Mouse (Mus musculus) kidney, adult 10 weeks (tissue): Measurements from ENCODE around the gene Psmd2. TPM values are rescaled to one million over a fixed set of nuclear protein-coding genes. Genes with fewer than 3 reads are reported as not detected.

ENCODE experiments used
- polyA plus RNA-seq: library from polyadenylated mRNA; stranded (reverse); fragments of 350-450 nt; fragmentation: Illumina TruSeq; extraction: RNeasy Lipid Tissue Mini Kit (QIAGEN cat#74804); gene quantifications from one replicate; pipeline ENCODE4 v1.2.3, GENCODE M21; 2014; ENCODE audit warnings: low read depth, low replicate concordance

Gene Psmd2
- polyA plus RNA-seq, result 67.2 TPM

DNA sequence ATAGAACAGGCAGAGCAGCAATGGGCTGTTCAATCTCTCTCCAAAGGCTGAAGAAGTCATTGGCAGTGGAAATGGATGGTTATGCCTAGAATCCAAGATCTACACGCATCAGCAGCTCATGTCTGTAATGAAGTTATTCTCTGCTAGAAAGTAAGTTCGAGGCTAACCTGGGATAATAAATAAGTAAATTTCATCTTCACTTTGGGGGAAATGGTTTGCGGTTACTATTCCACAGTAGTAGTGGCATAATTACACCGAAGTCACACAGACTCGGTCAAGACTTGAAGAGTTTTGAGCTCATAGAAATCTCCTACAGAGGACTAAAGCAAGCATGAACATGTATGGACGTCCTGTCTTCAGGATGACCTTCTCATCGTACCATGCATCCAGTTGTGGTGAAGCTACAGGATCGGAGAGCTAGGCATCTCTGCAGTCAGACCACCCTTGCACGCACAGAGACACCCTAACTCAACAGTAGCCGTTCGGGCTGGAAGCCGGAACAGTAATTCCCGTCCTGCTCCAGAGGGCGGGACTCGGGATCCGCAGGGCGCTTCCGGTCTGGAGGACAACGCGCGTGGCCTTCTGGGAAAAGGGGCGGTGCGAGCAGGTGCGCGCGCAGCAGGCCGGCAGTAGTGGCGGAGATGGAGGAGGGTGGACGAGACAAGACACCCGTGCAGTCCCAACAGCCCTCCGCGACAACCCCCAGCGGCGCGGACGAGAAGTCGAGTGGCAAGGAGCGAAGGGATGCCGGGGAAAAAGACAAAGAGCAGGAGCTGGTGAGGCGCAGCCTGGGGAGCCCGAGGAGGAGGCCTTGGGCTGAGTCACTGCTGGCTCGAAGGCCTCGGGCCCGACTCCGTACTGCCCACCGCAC lies at the start of gene Psmd2:
Psmd2 (plus strand) TSS at position 577 of the 871 bp plus-strand sequence.

GRCm38 (mm10) chr16:20611357-20612227 lies 39.9 kb upstream of the Psmd2 start, which contains the start of the genes Eef1akmt4, Gm49333 and Alg3:
TSS of gene Eef1akmt4 (plus strand) at chr16:20611593.
TSS of gene Gm49333 (plus strand) at chr16:20611610.
TSS of gene Alg3 (minus strand) at chr16:20611735.

GRCm38 (mm10) chr16:20621191-20621990 lies 30.1 kb upstream of the Psmd2 start, which contains the start of gene Camk2n2:
TSS of gene Camk2n2 (minus strand) at chr16:20621287.

DNA sequence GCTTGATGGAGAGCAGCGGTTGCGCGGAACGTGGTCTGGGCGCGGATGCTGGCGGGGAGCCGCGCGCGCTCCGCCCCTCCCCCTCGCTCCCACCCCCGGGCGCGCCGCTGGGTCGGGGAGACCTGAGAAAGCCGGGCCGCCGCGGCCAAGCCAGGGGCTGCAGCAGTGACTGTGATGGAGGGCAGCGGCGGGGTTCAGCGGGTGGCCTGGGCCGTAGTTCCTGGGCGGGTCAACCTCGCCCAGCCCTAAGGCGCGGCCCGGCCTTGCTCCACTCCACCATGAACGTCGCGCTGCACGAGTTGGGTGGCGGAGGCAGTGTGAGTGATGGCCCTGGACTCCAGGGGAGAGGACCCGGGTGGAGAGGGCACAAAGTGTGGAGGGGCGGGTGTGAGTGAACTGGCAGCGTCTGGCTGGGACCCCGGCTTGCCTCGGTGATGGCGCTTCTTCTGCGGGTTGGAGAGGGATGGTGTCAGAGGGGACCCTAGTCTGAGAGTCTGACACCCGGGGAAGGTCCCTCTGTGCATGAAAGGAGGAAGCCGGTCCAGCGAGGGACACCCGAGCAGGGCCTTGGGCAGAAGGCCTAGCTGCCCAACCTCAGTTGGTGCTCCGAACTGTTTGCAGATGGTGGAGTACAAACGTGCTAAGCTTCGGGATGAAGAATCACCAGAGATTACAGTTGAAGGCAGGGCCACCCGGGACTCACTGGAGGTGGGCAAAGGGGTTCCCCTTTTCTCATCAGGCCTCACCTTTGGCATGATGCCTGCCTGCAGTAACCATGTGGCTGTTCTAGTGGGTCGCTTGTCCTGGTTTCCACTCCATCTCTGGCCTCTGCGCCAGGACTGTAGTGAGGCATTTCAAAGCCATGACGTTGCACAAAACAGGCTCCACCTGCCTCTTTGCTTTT lies 21.5 kb upstream of the Psmd2 start, which contains the start of gene Ece2:
Ece2 (plus strand) TSS at position 98 of the 904 bp plus-strand sequence.

DNA sequence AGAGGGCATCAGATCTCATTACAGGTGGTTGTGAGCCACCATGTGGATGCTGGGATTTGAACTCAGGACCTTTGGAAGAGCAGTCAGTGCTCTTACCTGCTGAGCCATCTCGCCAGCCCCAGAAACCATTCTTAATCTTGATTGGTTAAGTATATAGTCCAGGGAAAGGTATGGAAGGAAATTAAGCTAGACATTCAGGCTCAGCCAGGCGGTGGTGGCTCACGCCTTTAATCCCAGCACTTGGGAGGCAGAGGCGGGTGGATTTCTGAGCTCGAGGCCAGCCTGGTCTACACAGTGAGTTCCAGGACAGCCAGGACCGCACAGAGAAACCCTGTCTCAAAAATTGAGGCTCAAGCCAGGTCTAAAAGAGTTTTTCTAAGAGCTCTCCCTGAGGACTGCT lies 16.6 kb downstream of the Psmd2 start, which contains the start of gene Eif4g1:
Eif4g1 (plus strand) TSS at position 301 of the 400 bp plus-strand sequence.

GRCm38 (mm10) chr16:20693111-20693701 lies 41.8 kb downstream of the Psmd2 start, which contains the start of gene Fam131a:
TSS of gene Fam131a (plus strand) at chr16:20693241.

Other genes with a start within 250 kb of the Psmd2 start
- 30.8 TPM for gene Abcc5, start 225.3 kb upstream of the Psmd2 start, polyA plus RNA-seq
- gene Eif2b5, start 152.8 kb upstream of the Psmd2 start, polyA plus RNA-seq, result 11.9 TPM
- gene Dvl3, start 134.7 kb upstream of the Psmd2 start, polyA plus RNA-seq, result 18.8 TPM
- gene Ap2m1, start 116.2 kb upstream of the Psmd2 start, polyA plus RNA-seq, result 132 TPM
- 19.3 TPM for gene Abcf3, start 103.1 kb upstream of the Psmd2 start, polyA plus RNA-seq
- not detected for gene Vwa5b2, start 62.2 kb upstream of the Psmd2 start, polyA plus RNA-seq
- 0.57 TPM for gene Eef1akmt4, start 40.1 kb upstream of the Psmd2 start, polyA plus RNA-seq
- gene Gm49333, start 40.0 kb upstream of the Psmd2 start, polyA plus RNA-seq, result not detected
- 4.7 TPM for gene Alg3, start 39.9 kb upstream of the Psmd2 start, polyA plus RNA-seq
- 0.49 TPM for gene Camk2n2, start 30.4 kb upstream of the Psmd2 start, polyA plus RNA-seq
- gene Ece2, start 21.8 kb upstream of the Psmd2 start, polyA plus RNA-seq, result not detected
- 88.1 TPM for gene Eif4g1, start 16.7 kb downstream of the Psmd2 start, polyA plus RNA-seq
- gene Fam131a, start 41.6 kb downstream of the Psmd2 start, polyA plus RNA-seq, result not detected
- 16.5 TPM for gene Polr2h, start 66.0 kb downstream of the Psmd2 start, polyA plus RNA-seq
- gene Clcn2, start 66.1 kb downstream of the Psmd2 start, polyA plus RNA-seq, result not detected
- gene Chrd, start 81.5 kb downstream of the Psmd2 start, polyA plus RNA-seq, result 0.24 TPM
- gene Thpo, start 82.9 kb downstream of the Psmd2 start, polyA plus RNA-seq, result 0.36 TPM